Mouse (Mus musculus) skeletal muscle tissue, adult 2 months (tissue): ENCODE measurements at regions not wholly inside any gene's neighbourhood (a gene's known extent, or its start where the extent isn't known, plus 50 kb on each side); places are given as distances from the start of the nearest gene placed in this dataset.

Source experiments
- DNase-seq: peaks from one replicate; pipeline ENCODE4 v3.0.0-alpha.2; 2012; ENCODE audit warnings: low read depth, low spot score

DNA sequence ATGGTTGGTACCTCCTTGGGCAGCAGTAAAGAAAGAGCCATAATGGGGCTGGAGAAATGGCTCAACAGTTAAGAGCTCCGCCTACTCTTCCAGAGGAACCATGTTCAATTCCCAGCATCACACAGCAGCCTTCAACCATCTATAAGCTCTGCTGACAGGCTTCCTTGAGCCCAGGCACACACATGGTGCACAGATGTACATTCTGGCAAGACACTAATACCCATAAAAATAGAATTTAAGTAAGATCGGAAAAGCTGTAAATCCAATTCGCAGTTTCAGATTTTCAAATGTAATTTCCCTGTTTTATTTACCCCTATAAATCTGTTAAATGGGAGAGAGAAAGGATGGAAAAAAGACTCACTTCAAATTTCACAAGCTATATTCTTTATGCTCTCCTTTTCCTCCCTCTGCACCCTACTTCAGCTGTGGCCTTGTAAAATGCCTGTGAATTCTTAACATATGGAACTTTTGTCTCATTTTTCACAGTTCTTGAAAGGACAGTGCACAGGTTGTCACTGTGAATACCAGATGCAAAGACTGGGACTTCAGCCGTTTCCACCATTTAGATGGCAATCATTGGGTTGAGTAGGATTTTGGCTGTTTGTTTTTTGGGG lies 58.5 kb upstream of the Ccdc90b start:
- DNase-seq, result no peak

DNA sequence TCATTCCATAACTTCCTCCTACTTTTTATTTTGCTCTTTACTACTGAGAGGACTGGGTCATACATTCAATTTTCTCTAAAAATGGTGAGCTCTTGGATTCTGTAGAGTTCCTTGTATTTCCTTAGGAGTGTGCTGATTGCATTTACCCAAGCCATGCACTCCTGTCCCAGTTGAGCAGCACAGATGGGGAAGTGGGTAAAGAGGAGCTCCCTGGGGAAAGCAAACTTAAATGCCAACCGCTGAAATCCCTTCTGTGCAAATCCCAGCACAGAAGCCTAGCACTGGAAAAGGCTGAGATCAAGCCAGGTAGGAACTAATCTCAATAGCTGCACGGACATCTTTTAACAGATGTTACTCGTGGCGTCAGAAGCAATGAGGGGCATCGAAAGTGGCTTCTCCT lies 54.6 kb upstream of the Ccdc90b start:
- DNase-seq, result no peak

DNA sequence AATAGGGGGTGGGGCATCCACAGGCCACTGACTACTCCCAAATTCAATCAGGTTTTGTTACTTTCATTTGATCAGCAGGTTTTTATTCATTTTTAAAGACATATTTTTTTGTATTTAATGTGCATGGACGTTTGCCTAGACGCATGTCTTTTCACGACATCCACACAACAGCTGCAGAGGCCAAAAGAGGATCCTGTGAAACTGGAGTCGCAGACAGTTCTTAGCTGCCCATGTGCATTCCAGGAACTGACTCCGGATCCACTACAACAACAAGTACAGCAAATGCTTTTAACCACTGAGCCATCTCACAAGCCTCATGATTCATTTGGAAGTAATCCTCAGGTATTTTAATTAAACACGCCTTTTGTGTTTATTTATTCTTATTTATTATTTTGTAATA lies 51.9 kb upstream of the Ccdc90b start:
- DNase-seq, result peak; percentile 51
